Mouse (Mus musculus) intestine, postnatal 0 days (tissue): Measurements from ENCODE around the gene Atp5g1. TPM values are rescaled to one million over a fixed set of nuclear protein-coding genes. Genes with fewer than 3 reads are reported as not detected.

ENCODE experiments used
- ATAC-seq: fragments of 200-750 bp; cut with Nextera tagmentation; 2 replicates; pipeline ENCODE4 v1.8.0; 2017; ENCODE audit warnings: mild to moderate bottlenecking, moderate TSS enrichment, moderate library complexity
- H3K27ac ChIP-seq: fragments of 300-500 bp; sonication (generic); 2 replicates; pipeline ENCODE4 v1.5.1; 2014; ENCODE audit warnings: mild to moderate bottlenecking, low read depth, low read length, moderate library complexity
- H3K27me3 ChIP-seq: fragments of 300-500 bp; sonication (generic); replicated peaks from 2 replicates; pipeline ENCODE4 v1.6.1; 2014; ENCODE audit warnings: low read length, mixed read lengths; ENCODE audit not compliant: control insufficient read depth, insufficient read depth
- H3K36me3 ChIP-seq: fragments of 300-500 bp; sonication (generic); 2 replicates; pipeline ENCODE4 v1.6.1; 2014; ENCODE audit warnings: mild to moderate bottlenecking, moderate library complexity; ENCODE audit not compliant: control insufficient read depth, insufficient read depth
- H3K4me1 ChIP-seq: fragments of 300-500 bp; sonication (generic); replicated peaks from 2 replicates; pipeline ENCODE4 v1.6.1; 2014; ENCODE audit warnings: antibody characterized with exemption, low read length, mixed read lengths; ENCODE audit not compliant: control insufficient read depth, insufficient read depth
- H3K4me2 ChIP-seq: fragments of 300-500 bp; sonication (generic); replicated peaks from 2 replicates; pipeline ENCODE4 v1.6.1; 2014; ENCODE audit warnings: low read depth, mild to moderate bottlenecking, moderate library complexity
- H3K4me3 ChIP-seq: fragments of 300-500 bp; sonication (generic); 2 replicates; pipeline ENCODE4 v1.5.1; 2014; ENCODE audit warnings: low read depth, low read length
- H3K9ac ChIP-seq: fragments of 300-500 bp; sonication (generic); 2 replicates; pipeline ENCODE4 v1.6.1; 2014; ENCODE audit warnings: mild to moderate bottlenecking, low read depth, low read length
- H3K9me3 ChIP-seq: fragments of 300-500 bp; sonication (generic); 2 replicates; pipeline ENCODE4 v1.6.1; 2016; ENCODE audit warnings: mixed run types; ENCODE audit not compliant: control insufficient read depth
- CTCF ChIP-seq: sonication (generic); IDR thresholded peaks from 2 replicates; pipeline ENCODE4 v1.5.1; 2016; ENCODE audit warnings: low read depth, mild to moderate bottlenecking, control low read depth, antibody characterized with exemption, moderate library complexity
- WGBS: fragments of 180-500 bp; shearing (Covaris S2); extraction: QIAGEN DNeasy Blood & Tissue Kit; methylation state at CpG from one replicate; pipeline ENCODE4 v1.1.7; 2014; 5-methylcytosine and 5-hydroxymethylcytosine counted together
- polyA plus RNA-seq: library from polyadenylated mRNA; unstranded; fragments of >200 nt; fragmentation: Nextera tagmentation; extraction: Ambion mirVana; gene quantifications from 2 replicates; pipeline ENCODE4 v1.2.1, GENCODE M21; 2015

The Atp5g1 gene
- polyA plus RNA-seq, 1 experiment from 2014 or later, result 1,236 TPM

DNA sequence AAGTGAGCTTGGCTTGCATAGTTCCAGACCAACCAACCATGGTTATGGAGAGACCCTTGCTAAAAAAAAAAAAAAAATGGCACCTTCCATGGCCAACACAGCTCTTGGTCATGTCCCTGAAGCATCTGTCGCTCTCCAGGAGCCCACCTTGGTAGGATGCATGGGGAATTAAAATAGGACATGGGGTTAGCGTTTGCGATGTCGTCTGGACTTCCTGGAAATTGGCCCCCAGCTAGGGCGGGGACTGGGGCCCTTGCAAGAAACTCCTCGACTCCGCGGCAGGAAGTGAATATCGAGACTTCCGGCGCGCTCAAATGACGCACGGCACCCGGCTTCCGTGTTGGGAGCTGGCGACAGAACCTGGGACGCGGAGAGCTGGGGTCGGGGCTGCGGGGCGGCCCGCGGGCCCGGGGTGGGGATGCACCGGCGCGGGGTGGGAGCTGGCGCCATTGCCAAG, 40.8 kb downstream of the Atp5g1 start, which contains the start of gene Snf8:
Snf8 (plus strand) TSS at position 290 of the 457 bp plus-strand sequence.
- Histone ChIP-seq H3K9ac (peak within 1 kb of the TSS; percentile 79), H3K4me3 (peak within 1 kb of the TSS; percentile 88), H3K36me3 (peaks cover 14% of the 10 kb centered on the region), H3K27me3 (no peaks in the 10 kb centered on the region), H3K4me1 (peaks cover 4% of the 10 kb centered on the region), H3K4me2 (peak within 1 kb of the TSS; percentile 87), H3K27ac (peak within 1 kb of the TSS; percentile 66), H3K9me3 (no peaks in the 10 kb centered on the region)
- WGBS, result under 1% methylated on average over 29 of the region's 29 CpGs
- TF ChIP-seq CTCF, result no peak
- peak; percentile 77 for ATAC-seq

GRCm38 (mm10) chr11:96034116-96034515, 41.4 kb downstream of the Atp5g1 start:
- no peak for TF ChIP-seq CTCF
- WGBS, result 50% methylated on average over 8 of the region's 8 CpGs
- Histone ChIP-seq H3K9ac (peak overlapping the region; percentile 79), H3K4me3 (peak overlapping the region; percentile 88), H3K27me3 (no peaks in the 10 kb centered on the region), H3K36me3 (peaks cover 10% of the 10 kb centered on the region), H3K4me2 (peak overlapping the region; percentile 87), H3K27ac (peak overlapping the region; percentile 66), H3K9me3 (no peaks in the 10 kb centered on the region), H3K4me1 (peaks cover 4% of the 10 kb centered on the region)
- no peak for ATAC-seq

DNA sequence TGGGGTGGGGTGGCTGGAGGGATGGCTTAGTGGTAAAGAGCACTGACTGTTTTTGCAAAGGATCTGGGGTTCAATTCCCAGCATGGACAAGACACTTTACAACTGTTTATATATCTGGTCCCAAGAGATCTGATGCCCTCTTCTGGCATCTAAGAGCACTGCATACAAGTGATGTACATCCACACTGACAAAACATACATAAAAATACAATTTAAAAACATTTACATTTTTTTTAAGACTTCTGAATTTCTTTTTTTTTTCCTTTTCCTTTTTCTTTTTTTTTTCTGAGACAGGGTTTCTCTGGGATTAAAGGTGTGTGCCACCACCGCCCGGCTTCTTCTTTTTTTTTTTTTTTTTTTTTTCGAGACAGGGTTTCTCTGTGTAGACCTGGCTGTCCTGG, 42.2 kb downstream of the Atp5g1 start:
- H3K9me3 ChIP-seq, result no peaks in the 10 kb centered on the region
- WGBS, result 100% methylated on average over 3 of the region's 3 CpGs
- no peak overlapping the region for H3K4me2 ChIP-seq
- no peaks in the 10 kb centered on the region for H3K27me3 ChIP-seq
- no peak overlapping the region for H3K4me3 ChIP-seq
- peaks cover 7% of the 10 kb centered on the region; the same call in 1 of the 2 replicates for H3K36me3 ChIP-seq
- no peak overlapping the region for H3K27ac ChIP-seq
- no peak overlapping the region for H3K9ac ChIP-seq
- no peak for ATAC-seq
- peaks cover 4% of the 10 kb centered on the region for H3K4me1 ChIP-seq
- peak; percentile 64 for TF ChIP-seq CTCF

GRCm38 (mm10) chr11:96031701-96032100, 43.8 kb downstream of the Atp5g1 start:
- 86% methylated on average over 2 of the region's 2 CpGs for whole genome bisulfite sequencing

GRCm38 (mm10) chr11:96030571-96030970, 44.9 kb downstream of the Atp5g1 start:
- no peak overlapping the region for H3K9ac ChIP-seq
- no peak overlapping the region for H3K4me2 ChIP-seq
- no peaks in the 10 kb centered on the region for H3K9me3 ChIP-seq
- H3K27ac ChIP-seq, result peak overlapping the region; percentile 74
- TF ChIP-seq CTCF, result no peak
- WGBS, result 37% methylated on average over 3 of the region's 3 CpGs
- no peaks in the 10 kb centered on the region for H3K36me3 ChIP-seq
- peak; percentile 93 for ATAC-seq
- peaks cover 4% of the 10 kb centered on the region for H3K4me1 ChIP-seq
- H3K27me3 ChIP-seq, result no peaks in the 10 kb centered on the region
- H3K4me3 ChIP-seq, result no peak overlapping the region

More at GRCm38 (mm10) chr11:96031701-96032100, 43.8 kb downstream of the Atp5g1 start:
- Histone ChIP-seq H3K27ac (no peak overlapping the region), H3K4me1 (peaks cover 4% of the 10 kb centered on the region), H3K36me3 (no peaks in the 10 kb centered on the region), H3K9ac (no peak overlapping the region), H3K9me3 (no peaks in the 10 kb centered on the region), H3K27me3 (no peaks in the 10 kb centered on the region), H3K4me2 (no peak overlapping the region), H3K4me3 (no peak overlapping the region)
- peak; percentile 60 for TF ChIP-seq CTCF
- ATAC-seq, result no peak

DNA sequence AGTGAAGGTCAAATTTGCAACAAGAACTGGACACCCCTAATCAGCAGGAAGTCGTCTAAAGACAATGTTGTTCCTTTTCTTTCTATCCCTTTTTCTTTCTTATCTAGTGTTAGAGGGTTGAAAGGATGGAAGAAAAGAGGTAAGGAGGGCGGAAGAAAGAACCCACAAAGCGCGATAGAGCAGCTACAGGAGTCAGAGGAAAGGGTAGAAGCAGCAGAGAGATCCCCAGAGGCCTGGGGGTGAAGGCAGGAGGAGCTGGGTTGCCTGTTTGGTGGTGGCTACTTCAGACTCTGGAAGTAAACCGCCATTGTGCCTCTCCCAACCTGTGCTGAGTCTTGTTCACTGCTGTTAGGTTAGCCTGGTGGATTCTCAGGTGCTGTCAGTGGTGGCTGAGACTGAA, 47.3 kb downstream of the Atp5g1 start:
- Histone ChIP-seq H3K27ac (no peak overlapping the region), H3K4me3 (no peak overlapping the region), H3K4me1 (no peaks in the 10 kb centered on the region), H3K27me3 (no peaks in the 10 kb centered on the region), H3K9ac (no peak overlapping the region), H3K36me3 (no peaks in the 10 kb centered on the region), H3K4me2 (no peak overlapping the region), H3K9me3 (no peaks in the 10 kb centered on the region)
- 58% methylated on average over 5 of the region's 5 CpGs for WGBS
- ATAC-seq, result no peak
- TF ChIP-seq CTCF, result no peak
